Comparison of ENCODE assay signal across 35 mouse cellular contexts in genomic region chr1:74135326-74135950, GRCm38 (mm10). TPM values are rescaled to one million over a fixed set of nuclear protein-coding genes. Genes with fewer than 3 reads are reported as not detected.
DNase-seq lines count a peak whose midpoint lies in the region; ATAC-seq and TF ChIP-seq lines count a peak whose summit lies in the region.
"Had no signal": no experiment of that assay in that cellular context is flagged by ENCODE, and none has a peak within 500 bp of the region (broad histone marks: within the 10 kb centered on the region; RNA-seq: fewer than 3 reads in every experiment).

No protein-coding gene starts in this region.

- peak; percentile 54 for DNase-seq in liver
- no peak for DNase-seq in liver, postnatal 0 days
- DNase-seq in MEL (ENCODE audit: low read depth, low spot score), result peak; percentile 20
- DNase-seq in liver, embryonic 11.5 days (ENCODE audit: low spot score), result no peak
- DNase-seq in cerebellum, adult 11-12 months, result no peak
- no peak for DNase-seq in adrenal gland, adult 8-10 months
- DNase-seq in thymus, adult 2 months, result no peak
- DNase-seq: adrenal gland, postnatal 25 days; cerebellum, adult 11 months; cerebellum, postnatal 10 days; heart, postnatal 10 days; kidney, adult 9 months; kidney, postnatal 25 days; layer of hippocampus, postnatal 36 days; lung, adult 2 months; lung, postnatal 36 days; retina, postnatal 1 day; right cerebral cortex, postnatal 25 days; spleen, adult 18-20 months; thymus, postnatal 14 days had no signal

- H3K27me3 ChIP-seq in liver, postnatal 0 days (ENCODE audit: insufficient read depth, low read length), result no peaks in the 10 kb centered on the region
- H3K27me3 ChIP-seq in MEL (ENCODE audit: control insufficient read depth in 1 of 2, insufficient read depth in 2 of 2, low read length in 2 of 2), result no peaks in the 10 kb centered on the region
- no peaks in the 10 kb centered on the region for H3K27me3 ChIP-seq in liver, embryonic 11.5 days (replicated peaks; ENCODE audit: control insufficient read depth, insufficient read depth, low read length)
- H3K27me3 ChIP-seq in thymus, adult 2 months (ENCODE audit: control insufficient read depth, insufficient read depth, low read length), result no peaks in the 10 kb centered on the region
- H3K27me3 ChIP-seq: embryonic facial prominence, embryonic 13.5 days; forebrain, embryonic 13.5 days; heart, embryonic 12.5 days; limb, embryonic 12.5 days; neural tube, embryonic 13.5 days had no signal

- no peak overlapping the region for H3K27ac ChIP-seq in liver, postnatal 0 days (ENCODE audit: low read depth)
- no peak overlapping the region for H3K27ac ChIP-seq in MEL (ENCODE audit: control insufficient read depth, low read depth, low read length)
- H3K27ac ChIP-seq in liver, embryonic 11.5 days (ENCODE audit: low read depth, low read length), result no peak overlapping the region
- no peak overlapping the region for H3K27ac ChIP-seq in thymus, adult 2 months (ENCODE audit: control insufficient read depth, insufficient read depth, low read length)
- H3K27ac ChIP-seq: embryonic facial prominence, embryonic 13.5 days; forebrain, embryonic 13.5 days; hindbrain, postnatal 0 days; limb, embryonic 12.5 days; midbrain, embryonic 12.5 days; neural tube, embryonic 13.5 days had no signal

- TF ChIP-seq EP300 in liver, postnatal 0 days (IDR thresholded peaks at IDR 0.05; ENCODE audit: low read depth), result no peak
- TF ChIP-seq EP300 in MEL (IDR thresholded peaks at IDR 0.05; ENCODE audit: low read depth in 1 of 2, low read length in 2 of 2), result peak; percentile 16 to 25; a peak in 1 of 4 replicates

- ATAC-seq in liver, postnatal 0 days, result no peak
- ATAC-seq in liver, embryonic 11.5 days (replicated peaks; ENCODE audit: low FRiP score), result peak; percentile 79
- peak; percentile 55 for ATAC-seq in megakaryocyte progenitor cell, adult 5-6 weeks (replicated peaks; ENCODE audit: poor library complexity)
- ATAC-seq: forebrain, embryonic 13.5 days; hindbrain, postnatal 0 days; intestine, embryonic 16.5 days had no signal

- no peaks in the 10 kb centered on the region for H3K36me3 ChIP-seq in liver, postnatal 0 days (replicated peaks; ENCODE audit: insufficient read depth, low read length)
- 0 out of 4 replicates have a peak, but pooled peaks cover 0 to 2% of the 10 kb centered on the region in 2 experiments for H3K36me3 ChIP-seq in MEL (ENCODE audit: control insufficient read depth in 1 of 2, insufficient read depth in 2 of 2, low read length in 2 of 2)
- H3K36me3 ChIP-seq in liver, embryonic 11.5 days (ENCODE audit: control insufficient read depth, insufficient read depth, low read length), result no peaks in the 10 kb centered on the region
- H3K36me3 ChIP-seq in thymus, adult 2 months (ENCODE audit: control insufficient read depth, insufficient read depth, low read length), result no peaks in the 10 kb centered on the region
- H3K36me3 ChIP-seq: embryonic facial prominence, embryonic 13.5 days; heart, embryonic 12.5 days; limb, embryonic 12.5 days; midbrain, embryonic 12.5 days; neural tube, embryonic 13.5 days had no signal

- no peaks in the 10 kb centered on the region for H3K79me2 ChIP-seq in MEL (ENCODE audit: control insufficient read depth, insufficient read depth, low read length, poor library complexity)

- peaks cover 7% of the 10 kb centered on the region for H3K4me1 ChIP-seq in liver, postnatal 0 days (ENCODE audit: insufficient read depth)
- peaks cover 0 to 12% of the 10 kb centered on the region in 2 experiments; a peak in 2 of 4 replicates for H3K4me1 ChIP-seq in MEL (ENCODE audit: control insufficient read depth in 1 of 2, insufficient read depth in 2 of 2, low read length in 2 of 2)
- H3K4me1 ChIP-seq in liver, embryonic 11.5 days (replicated peaks; ENCODE audit: control insufficient read depth, insufficient read depth, low read length), result peaks cover 14% of the 10 kb centered on the region
- H3K4me1 ChIP-seq in thymus, adult 2 months (replicated peaks; ENCODE audit: control insufficient read depth, insufficient read depth, low read length), result no peaks in the 10 kb centered on the region
- H3K4me1 ChIP-seq: embryonic facial prominence, embryonic 13.5 days; forebrain, embryonic 13.5 days; limb, embryonic 12.5 days; midbrain, embryonic 12.5 days; neural tube, embryonic 13.5 days had no signal

- WGBS in liver, postnatal 0 days (ENCODE audit: insufficient replicate concordance), result 53% methylated on average over 6 of the region's 6 CpGs
- 43% methylated on average over 6 of the region's 6 CpGs for WGBS in liver, embryonic 11.5 days
- 60% methylated on average over 6 of the region's 6 CpGs for WGBS in thymus, adult 2 months

- H3K9me3 ChIP-seq in liver, postnatal 0 days (ENCODE audit: low read length), result no peaks in the 10 kb centered on the region
- H3K9me3 ChIP-seq in MEL (replicated peaks; ENCODE audit: insufficient read depth, low read length), result no peaks in the 10 kb centered on the region
- no peaks in the 10 kb centered on the region for H3K9me3 ChIP-seq in liver, embryonic 11.5 days (ENCODE audit: control insufficient read depth, low read length)
- H3K9me3 ChIP-seq: embryonic facial prominence, embryonic 13.5 days; forebrain, embryonic 13.5 days; heart, embryonic 12.5 days; limb, embryonic 12.5 days; midbrain, embryonic 12.5 days; neural tube, embryonic 13.5 days had no signal

- no peak for TF ChIP-seq POLR2A in MEL (IDR thresholded peaks at IDR 0.05; ENCODE audit: control insufficient read depth in 1 of 2, insufficient read depth in 1 of 2, low read depth in 1 of 2, low read length in 2 of 2, poor library complexity in 1 of 2)
- no peak for TF ChIP-seq POLR2A in thymus, adult 2 months (IDR thresholded peaks at IDR 0.05; ENCODE audit: control insufficient read depth, extremely low read depth, insufficient read depth, low read length, poor library complexity)

- H3K4me3 ChIP-seq in liver, postnatal 0 days (ENCODE audit: low read depth, low read length), result no peak overlapping the region
- H3K4me3 ChIP-seq in MEL (ENCODE audit: control insufficient read depth in 1 of 2, insufficient read depth in 1 of 2, low read depth in 2 of 2, low read length in 2 of 2), result no peak overlapping the region
- no peak overlapping the region for H3K4me3 ChIP-seq in liver, embryonic 11.5 days (ENCODE audit: low read depth, low read length)
- no peak overlapping the region for H3K4me3 ChIP-seq in thymus, adult 2 months (ENCODE audit: control insufficient read depth, insufficient read depth, low read length)
- H3K4me3 ChIP-seq: embryonic facial prominence, embryonic 13.5 days; erythroblast, embryonic 14.5 days; forebrain, embryonic 13.5 days; heart, embryonic 12.5 days; limb, embryonic 12.5 days; midbrain, embryonic 12.5 days; neural tube, embryonic 13.5 days had no signal

- TF ChIP-seq CTCF in liver, postnatal 0 days (IDR thresholded peaks at IDR 0.05; ENCODE audit: low read depth), result no peak
- TF ChIP-seq CTCF in MEL (IDR thresholded peaks at IDR 0.05 in 2 of 3, conservative IDR thresholded peaks at IDR 0.05 in 1 of 3; ENCODE audit: control insufficient read depth in 1 of 3, insufficient read depth in 1 of 3, low read depth in 2 of 3, low read length in 3 of 3, poor library complexity in 1 of 3, severe bottlenecking in 1 of 3), result no peak
- no peak for TF ChIP-seq CTCF in thymus, adult 2 months (IDR thresholded peaks at IDR 0.05; ENCODE audit: borderline replicate concordance, control insufficient read depth, extremely low read depth, insufficient read depth, low read length, poor library complexity)

- no peak overlapping the region for H3K4me2 ChIP-seq in liver, postnatal 0 days (ENCODE audit: low read depth, low read length)
- peak overlapping the region; percentile 40 for H3K4me2 ChIP-seq in liver, embryonic 11.5 days
- H3K4me2 ChIP-seq: embryonic facial prominence, embryonic 13.5 days; forebrain, embryonic 13.5 days; heart, embryonic 12.5 days; limb, embryonic 12.5 days; midbrain, embryonic 12.5 days; neural tube, embryonic 13.5 days had no signal

- no peak overlapping the region for H3K9ac ChIP-seq in liver, postnatal 0 days (replicated peaks)
- no peak overlapping the region for H3K9ac ChIP-seq in MEL (ENCODE audit: control insufficient read depth, low read depth, low read length, poor library complexity, severe bottlenecking)
- no peak overlapping the region for H3K9ac ChIP-seq in liver, embryonic 11.5 days (ENCODE audit: low read depth, low read length)
- H3K9ac ChIP-seq: embryonic facial prominence, embryonic 13.5 days; forebrain, embryonic 13.5 days; heart, embryonic 12.5 days; limb, embryonic 12.5 days; midbrain, embryonic 12.5 days; neural tube, embryonic 13.5 days had no signal

- TF ChIP-seq RAD21 in MEL (IDR thresholded peaks at IDR 0.05; ENCODE audit: low read depth, low read length), result no peak

RNA-seq across cellular contexts. Expression of gene Rufy4, which starts 10.1 kb away (rescaled TPM):
- 0.20 TPM in 1 of 2 replicates, not detected in the other for polyA plus RNA-seq in liver, postnatal 0 days (2015; fragmentation: Nextera tagmentation; extraction: Ambion mirVana)
- total RNA-seq in MEL (2012; rRNA removed), result 0.04 TPM in 1 of 2 replicates, not detected in the other
- under 1 TPM in 1 of 2 experiments, not detected in 1; 0.10 TPM for polyA plus RNA-seq in MEL (2012; ENCODE audit: insufficient read depth in 1 of 2, insufficient read length in 2 of 2, low read depth in 1 of 2, low replicate concordance in 2 of 2, missing spikeins in 1 of 2)
- polyA plus RNA-seq in liver, embryonic 11.5 days (2014; fragmentation: Nextera tagmentation; extraction: Ambion mirVana), result 0.17 and 0.34 TPM in 2 replicates
- total RNA-seq in megakaryocyte progenitor cell, adult 5-6 weeks (2015), result 0.37 and 0.72 TPM in 2 replicates
- total RNA-seq in megakaryocyte progenitor cell, adult 5-6 weeks (2017), result 0.54 and 0.68 TPM in 2 replicates
- total RNA-seq in adrenal gland, adult 8-10 months (2022), result 1 to 10 TPM; 1.3 to 4.4 (median 2.8) TPM
- 0.49 and 1.0 TPM in 2 replicates for polyA plus RNA-seq in thymus, adult 2 months (2012; rRNA removed)
- total RNA-seq: hindbrain, postnatal 0 days; layer of hippocampus, postnatal 36 days had no signal
- polyA plus RNA-seq: erythroblast, embryonic 14.5 days had no signal

RNA-seq across cellular contexts. Expression of gene Tns1, which starts 11.2 kb away (rescaled TPM):
- polyA plus RNA-seq in liver, postnatal 0 days (2015; fragmentation: Nextera tagmentation; extraction: Ambion mirVana), result 12.1 and 12.8 TPM in 2 replicates
- not detected in 2 replicates for total RNA-seq in MEL (2012; rRNA removed)
- polyA plus RNA-seq in MEL (2012; ENCODE audit: insufficient read depth in 1 of 2, insufficient read length in 2 of 2, low read depth in 1 of 2, low replicate concordance in 2 of 2, missing spikeins in 1 of 2), result under 1 TPM in 1 of 2 experiments, not detected in 1; 0.11 TPM
- polyA plus RNA-seq in liver, embryonic 11.5 days (2014; fragmentation: Nextera tagmentation; extraction: Ambion mirVana), result 19.4 and 20.4 TPM in 2 replicates
- 12.4 and 15.4 TPM in 2 replicates for total RNA-seq in megakaryocyte progenitor cell, adult 5-6 weeks (2015)
- 3.1 and 9.7 TPM in 2 replicates for total RNA-seq in megakaryocyte progenitor cell, adult 5-6 weeks (2017)
- 100 to 1,000 TPM; 461 to 578 (median 489) TPM for total RNA-seq in adrenal gland, adult 8-10 months (2022)
- 117 and 122 TPM in 2 replicates for polyA plus RNA-seq in thymus, adult 2 months (2012; rRNA removed)

RNA-seq across cellular contexts. Expression of gene Cxcr2, which starts 18.4 kb away (rescaled TPM):
- polyA plus RNA-seq in liver, postnatal 0 days (2015; fragmentation: Nextera tagmentation; extraction: Ambion mirVana), result 2.5 and 3.2 TPM in 2 replicates
- total RNA-seq in MEL (2012; rRNA removed), result 0.92 and 1.7 TPM in 2 replicates
- polyA plus RNA-seq in MEL (2012; ENCODE audit: insufficient read depth in 1 of 2, insufficient read length in 2 of 2, low read depth in 1 of 2, low replicate concordance in 2 of 2, missing spikeins in 1 of 2), result under 1 TPM in 1 of 2 experiments, not detected in 1; 0.11 TPM
- polyA plus RNA-seq in liver, embryonic 11.5 days (2014; fragmentation: Nextera tagmentation; extraction: Ambion mirVana), result 0.47 and 0.70 TPM in 2 replicates
- total RNA-seq in megakaryocyte progenitor cell, adult 5-6 weeks (2015), result 5.3 and 9.3 TPM in 2 replicates
- total RNA-seq in megakaryocyte progenitor cell, adult 5-6 weeks (2017), result 9.5 and 10.7 TPM in 2 replicates
- total RNA-seq in adrenal gland, adult 8-10 months (2022), result under 1 TPM in 1 of 4 experiments, not detected in 3; 0.10 TPM
- 0.74 and 2.2 TPM in 2 replicates for polyA plus RNA-seq in thymus, adult 2 months (2012; rRNA removed)
- total RNA-seq: adrenal gland, postnatal 25 days; gastrocnemius, adult 18-20 months; layer of hippocampus, adult 8-10 months had no signal

RNA-seq across cellular contexts. Expression of gene Cxcr1, which starts 59.0 kb away (rescaled TPM):
- not detected in 2 replicates for polyA plus RNA-seq in liver, postnatal 0 days (2015; fragmentation: Nextera tagmentation; extraction: Ambion mirVana)
- total RNA-seq in MEL (2012; rRNA removed), result not detected in 2 replicates
- polyA plus RNA-seq in MEL (2012; ENCODE audit: insufficient read depth in 1 of 2, insufficient read length in 2 of 2, low read depth in 1 of 2, low replicate concordance in 2 of 2, missing spikeins in 1 of 2), result not detected
- polyA plus RNA-seq in liver, embryonic 11.5 days (2014; fragmentation: Nextera tagmentation; extraction: Ambion mirVana), result not detected in 2 replicates
- not detected in 2 replicates for total RNA-seq in megakaryocyte progenitor cell, adult 5-6 weeks (2015)
- not detected in 2 replicates for total RNA-seq in megakaryocyte progenitor cell, adult 5-6 weeks (2017)
- total RNA-seq in adrenal gland, adult 8-10 months (2022), result under 1 TPM in 1 of 4 experiments, not detected in 3; 0.27 TPM
- polyA plus RNA-seq in thymus, adult 2 months (2012; rRNA removed), result not detected in 2 replicates
- total RNA-seq: adrenal gland, postnatal 25 days; gastrocnemius, adult 18-20 months; heart, postnatal 10 days; hindbrain, postnatal 0 days; layer of hippocampus, postnatal 36 days; left cerebral cortex, postnatal 14 days had no signal
- polyA plus RNA-seq: brain, embryonic 14.5 days; embryonic facial prominence, embryonic 13.5 days; erythroblast, embryonic 14.5 days; forebrain, embryonic 13.5 days; gonadal fat pad, adult 2 months; heart, embryonic 12.5 days; hindbrain, postnatal 0 days; intestine, embryonic 16.5 days; limb, embryonic 12.5 days; midbrain, embryonic 12.5 days; neural tube, embryonic 13.5 days had no signal

Comparison
In these comparisons a context has a peak if more than half of its experiments do, and no peak if none do; other contexts are left out.
1. DNase-seq: peak in liver (single experiment) and MEL (single experiment); none in liver, postnatal 0 days (single experiment), liver, embryonic 11.5 days (single experiment), cerebellum, adult 11-12 months (single experiment), adrenal gland, adult 8-10 months (single experiment) and thymus, adult 2 months (single experiment).
2. RNA of gene Tns1, which starts 11.2 kb away (polyA plus RNA-seq): 117 to 122 TPM in thymus, adult 2 months, 19.4 to 20.4 TPM in liver, embryonic 11.5 days and 12.1 to 12.8 TPM in liver, postnatal 0 days; 0.11 TPM in MEL; every median in the first group is over 10 times any median in the second.